Mouse (Mus musculus) induced T-regulatory cell, adult 2 months (primary cell): Measurements from ENCODE around the gene Clic5.

Experiments
- DNase-seq: peaks from one replicate; pipeline ENCODE4 v3.0.0-alpha.2; 2012; ENCODE audit warnings: low read depth

The Clic5 gene

GRCm38 (mm10) chr17:44270043-44270442 lies 81.7 kb downstream of the Clic5 start:
- no peak for DNase-seq

DNA sequence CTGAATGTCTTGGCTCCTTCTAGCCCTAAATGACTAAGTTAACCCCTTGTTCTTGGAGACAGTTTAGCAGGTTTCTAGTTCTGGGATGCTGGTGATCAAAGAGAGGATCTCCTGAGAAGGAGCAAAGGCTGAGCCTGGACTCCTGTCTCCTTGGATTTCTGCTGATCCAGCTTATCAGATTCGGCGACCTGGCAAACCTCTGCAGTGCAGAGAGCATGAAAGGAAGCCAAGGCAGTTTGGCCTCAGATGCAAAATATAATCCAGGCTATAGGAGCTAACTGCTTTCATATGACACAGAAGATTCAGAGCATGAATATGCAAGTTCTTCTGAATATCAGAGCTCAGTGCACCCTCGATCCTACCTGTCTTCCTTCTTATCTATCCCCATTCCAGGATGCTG lies 83.0 kb downstream of the Clic5 start:
- no peak for DNase-seq

DNA sequence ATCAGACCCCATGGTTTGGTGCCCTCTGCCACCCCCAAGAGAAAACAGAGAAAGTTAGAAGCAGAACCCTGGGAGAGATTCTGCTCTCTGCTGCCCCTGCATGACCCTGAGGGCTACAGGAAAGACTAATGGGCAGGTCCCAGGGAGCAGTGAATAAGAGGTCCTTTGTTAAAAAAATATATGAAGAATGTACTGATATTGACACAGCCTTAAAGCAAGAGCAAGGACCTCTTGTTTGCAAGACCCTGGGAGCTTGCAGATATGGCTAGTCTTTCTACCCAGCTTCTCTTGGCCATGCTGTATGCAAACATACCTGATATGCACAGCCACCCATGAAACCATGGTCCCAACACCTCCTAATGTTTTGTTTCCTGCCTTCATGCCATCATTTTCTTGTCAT lies 86.4 kb downstream of the Clic5 start:
- DNase-seq, result no peak

- DNase-seq, result no peak
Observed at GRCm38 (mm10) chr17:44288320-44288719, 99.9 kb downstream of the Clic5 start.

GRCm38 (mm10) chr17:44297221-44297620 lies 108.8 kb downstream of the Clic5 start:
- DNase-seq, result no peak

DNA sequence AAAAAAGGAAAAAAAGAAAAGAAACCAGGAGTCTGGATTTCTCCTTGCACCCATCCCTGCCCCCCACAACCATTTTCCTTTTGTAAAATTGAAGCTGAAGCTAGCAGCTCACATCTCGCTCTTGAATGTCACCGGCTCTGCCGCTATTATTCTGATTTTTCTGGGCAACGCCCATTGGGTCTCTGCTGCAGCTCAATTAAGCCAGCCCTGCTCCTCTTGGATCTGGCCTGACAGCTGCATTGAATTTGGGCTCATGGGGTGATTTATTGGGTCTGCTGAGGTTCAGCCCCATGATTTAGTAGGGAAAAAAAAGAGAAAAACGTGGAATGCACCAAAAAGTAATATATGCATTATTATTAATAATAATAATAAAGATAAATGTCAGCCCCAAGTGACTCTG lies 111.9 kb downstream of the Clic5 start:
- DNase-seq, result no peak

DNA sequence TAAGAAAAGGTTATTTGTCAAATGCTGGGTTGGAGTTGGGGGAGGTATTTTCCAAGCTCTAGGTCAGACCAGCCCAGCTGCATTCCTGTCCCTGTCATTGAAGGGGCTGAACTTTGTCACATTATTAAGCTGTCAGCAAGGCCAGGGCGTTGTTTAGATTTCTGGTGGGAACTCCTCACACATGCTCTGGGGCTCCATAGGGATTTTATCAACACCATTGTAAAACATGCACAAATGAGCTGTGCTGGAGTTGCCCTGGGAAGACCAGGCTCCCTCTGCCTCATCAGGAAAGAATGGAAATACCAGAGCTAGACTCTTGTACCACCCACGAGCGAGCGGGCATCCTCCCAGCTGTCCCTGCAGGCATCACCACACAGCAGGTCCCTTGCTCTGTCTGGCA lies 112.3 kb downstream of the Clic5 start:
- DNase-seq, result no peak

DNA sequence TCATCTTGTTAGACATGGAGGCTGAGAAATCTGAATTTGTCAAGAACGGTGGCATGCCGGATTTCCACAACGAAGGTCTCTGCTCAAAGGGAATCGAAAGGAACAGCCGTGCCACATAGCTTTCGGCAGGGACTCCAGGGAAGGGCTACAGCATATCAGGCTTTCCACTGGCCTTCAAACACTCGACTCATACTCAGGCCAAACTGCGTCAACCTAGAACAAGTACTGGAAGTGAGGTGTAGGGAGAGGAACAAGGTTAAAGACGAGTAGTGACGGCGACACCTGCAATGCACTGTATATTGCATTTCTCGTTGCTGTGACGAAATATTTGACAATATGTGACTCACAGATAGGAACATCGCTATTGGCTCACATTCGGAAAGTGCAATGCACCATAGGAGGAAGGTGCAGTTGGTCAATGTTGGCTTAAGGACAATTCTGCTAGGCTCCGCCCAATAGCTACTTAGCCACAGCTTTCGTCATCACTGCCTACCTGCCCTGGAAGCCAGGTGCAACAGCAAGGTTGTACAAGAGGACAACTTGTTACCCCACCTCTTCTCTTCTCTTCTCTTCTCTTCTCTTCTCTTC lies 112.9 kb downstream of the Clic5 start:
- DNase-seq, result no peak

DNA sequence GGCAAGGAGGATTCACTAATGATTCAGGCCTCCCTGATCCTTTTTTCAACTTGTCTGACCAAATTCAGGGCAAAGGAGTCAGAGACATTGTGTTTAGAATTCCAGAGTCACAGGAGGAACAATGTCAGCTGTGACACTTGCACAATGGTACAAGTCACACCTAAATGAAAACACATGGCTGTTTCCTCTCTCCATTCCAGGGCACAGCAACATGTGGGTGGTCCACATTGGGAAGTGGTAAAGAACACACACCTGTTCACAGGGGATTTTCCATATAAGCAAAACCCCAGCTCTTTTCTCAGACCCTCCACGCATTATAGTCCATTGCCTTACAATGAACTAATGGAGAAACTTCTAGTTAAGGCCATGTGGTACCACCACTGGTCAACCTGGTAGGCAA lies 115.7 kb downstream of the Clic5 start:
- no peak for DNase-seq

DNA sequence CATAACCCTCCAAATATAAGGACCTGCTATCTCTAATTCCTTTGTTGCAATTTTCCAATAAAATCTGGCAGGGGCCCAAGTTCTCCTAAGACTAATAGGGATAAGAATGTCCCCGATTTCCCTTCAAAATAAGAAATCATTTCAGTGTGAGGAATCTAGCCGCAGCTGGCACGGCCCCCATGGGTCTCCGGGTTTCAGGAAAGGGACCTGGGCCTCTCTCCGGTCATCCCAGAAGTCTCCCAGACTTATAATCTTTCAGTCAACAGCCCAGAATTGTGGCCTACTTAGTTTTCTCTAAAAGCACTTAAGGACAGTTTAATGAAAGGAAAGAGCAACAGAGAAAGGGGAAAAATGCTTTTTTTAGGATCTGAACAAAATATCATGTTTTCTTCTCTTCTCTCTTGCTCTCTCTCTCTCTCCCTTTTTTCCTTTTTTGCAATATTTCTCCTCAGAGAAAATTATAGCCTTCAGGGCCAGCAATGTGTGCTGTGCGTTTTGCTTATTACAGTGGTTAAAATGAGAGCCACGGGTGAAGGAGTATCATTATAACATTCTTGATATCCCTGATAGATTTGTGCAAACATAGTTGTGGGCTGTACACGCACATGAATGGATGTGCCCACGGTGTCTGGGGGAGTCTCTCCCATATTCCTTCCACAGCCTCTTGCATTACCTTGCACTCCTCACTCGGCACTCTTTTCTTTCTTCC lies 121.7 kb downstream of the Clic5 start:
- no peak for DNase-seq

DNA sequence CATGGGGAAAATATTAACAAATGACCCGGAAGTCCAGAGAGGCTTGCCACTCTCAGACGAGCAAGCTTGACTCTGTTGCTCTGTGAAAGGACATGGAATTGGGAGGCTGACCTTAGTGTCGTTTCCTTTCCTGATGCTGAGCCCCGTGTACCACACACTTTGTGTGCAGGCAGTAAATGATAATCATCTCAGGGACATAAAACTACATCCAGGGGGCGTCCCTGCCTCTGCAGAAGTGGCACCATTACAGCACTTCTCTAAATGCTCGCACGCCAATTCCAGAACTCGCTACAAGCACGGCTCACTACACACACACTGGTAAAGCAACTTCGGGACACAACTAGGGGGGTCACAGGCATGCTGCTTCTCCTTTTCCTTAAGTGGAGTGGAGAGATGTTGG lies 136.9 kb downstream of the Clic5 start:
- DNase-seq, result no peak

DNA sequence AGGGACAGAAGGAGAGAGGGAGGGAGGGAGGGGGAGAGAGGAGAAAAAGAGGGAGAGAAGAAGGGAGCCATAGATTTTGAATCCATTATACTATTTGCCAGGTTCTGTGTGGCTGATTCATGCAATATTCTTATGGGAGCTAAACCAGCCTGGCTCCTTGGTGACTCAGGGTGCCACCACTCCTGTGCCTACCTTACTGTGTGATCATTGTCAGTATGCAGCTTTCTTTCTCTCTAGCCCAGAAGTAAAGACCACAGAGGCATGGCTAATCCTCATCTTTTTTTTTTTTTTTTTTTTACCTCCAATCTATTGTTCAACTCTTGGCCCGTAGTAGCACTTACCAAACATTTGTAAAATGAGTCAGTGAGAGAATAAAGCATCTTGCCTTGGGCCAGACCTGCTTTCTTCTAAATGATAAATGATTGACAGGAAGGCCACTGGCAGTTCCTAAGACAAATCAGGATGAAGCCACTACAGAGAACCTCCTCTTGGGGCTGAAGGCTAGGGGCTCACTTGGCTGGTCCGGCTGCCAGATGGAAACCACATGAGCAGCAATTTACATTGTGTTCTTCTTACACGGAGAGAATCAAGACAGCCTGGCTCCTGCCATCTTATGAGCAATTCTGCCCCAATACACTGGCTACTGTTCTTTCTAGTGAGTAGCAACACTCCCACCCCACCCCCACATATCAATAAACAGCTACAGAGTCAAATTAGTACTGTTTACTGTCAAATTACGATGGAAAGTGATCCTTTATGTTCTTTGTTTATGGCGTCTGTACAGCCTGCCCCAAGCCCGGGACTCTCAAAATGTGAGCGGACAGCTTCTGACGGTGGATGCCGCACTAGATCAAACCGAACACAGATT lies 139.1 kb downstream of the Clic5 start:
- DNase-seq, result no peak

GRCm38 (mm10) chr17:44328147-44328482 lies 139.7 kb downstream of the Clic5 start:
- no peak for DNase-seq
